Comparison of ENCODE assay signal across 12 mouse cellular contexts in the genomic region with DNA sequence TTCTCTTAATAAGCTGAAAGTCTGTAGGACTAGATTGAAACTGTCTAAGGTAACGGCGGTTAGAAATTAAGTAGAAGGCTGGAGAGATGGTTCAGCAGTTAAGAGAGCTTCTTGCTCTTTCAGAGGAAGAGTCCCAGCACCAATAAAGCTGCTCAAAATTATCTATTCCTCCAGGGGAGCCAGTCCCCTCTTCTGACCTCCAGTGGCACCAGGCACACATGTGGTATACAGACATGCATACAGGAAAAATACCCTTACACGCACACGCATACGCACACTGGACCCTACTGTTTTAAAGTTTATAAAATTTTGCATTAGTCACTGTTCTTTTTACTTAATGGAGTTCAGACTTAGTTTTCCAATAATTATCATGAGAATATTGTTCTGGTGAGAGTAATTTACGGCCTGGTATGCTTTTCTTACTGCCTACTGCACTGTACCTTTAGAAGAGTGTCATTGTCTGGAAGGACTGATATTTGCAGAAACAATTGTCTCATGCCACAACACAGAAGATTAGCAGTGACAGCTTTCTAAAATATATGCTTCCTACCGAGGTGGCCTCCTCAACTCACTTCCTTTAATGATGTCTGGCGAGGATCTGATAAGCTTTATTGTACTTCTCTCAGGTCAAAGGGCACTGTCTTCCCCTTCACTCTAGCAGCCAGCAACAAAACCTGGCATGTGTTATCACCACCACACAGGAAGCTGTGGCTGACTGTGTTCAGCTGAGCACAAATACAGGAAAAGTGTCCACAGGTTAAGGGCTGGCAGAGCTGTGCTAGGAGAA. TPM values are rescaled to one million over a fixed set of nuclear protein-coding genes. Genes with fewer than 3 reads are reported as not detected.
DNase-seq lines count a peak whose midpoint lies in the region; ATAC-seq and TF ChIP-seq lines count a peak whose summit lies in the region.
"Had no signal": no experiment of that assay in that cellular context is flagged by ENCODE, and none has a peak within 500 bp of the region (broad histone marks: within the 10 kb centered on the region; RNA-seq: fewer than 3 reads in every experiment).

No protein-coding gene starts in this region.

- no peak overlapping the region for H3K9ac ChIP-seq in liver, embryonic 15.5 days
- H3K9ac ChIP-seq in midbrain, embryonic 15.5 days, result no peak overlapping the region
- H3K9ac ChIP-seq: neural tube, embryonic 12.5 days had no signal

- H3K27me3 ChIP-seq in liver, embryonic 15.5 days, result no peaks in the 10 kb centered on the region
- no peaks in the 10 kb centered on the region for H3K27me3 ChIP-seq in thymus, adult 2 months (ENCODE audit: control insufficient read depth, insufficient read depth, low read length)
- no peaks in the 10 kb centered on the region for H3K27me3 ChIP-seq in midbrain, embryonic 15.5 days (replicated peaks)
- H3K27me3 ChIP-seq: CH12.LX; neural tube, embryonic 12.5 days had no signal

- 17% methylated on average over 8 of the region's 8 CpGs for WGBS in liver, embryonic 15.5 days (ENCODE audit: insufficient replicate concordance)
- 39% methylated on average over 8 of the region's 8 CpGs for WGBS in thymus, adult 2 months
- WGBS in midbrain, embryonic 15.5 days, result 76% methylated on average over 8 of the region's 8 CpGs

- TF ChIP-seq CTCF in thymus, adult 2 months (IDR thresholded peaks at IDR 0.05; ENCODE audit: borderline replicate concordance, control insufficient read depth, extremely low read depth, insufficient read depth, low read length, poor library complexity), result no peak

- H3K4me2 ChIP-seq in liver, embryonic 15.5 days, result no peak overlapping the region
- H3K4me2 ChIP-seq in midbrain, embryonic 15.5 days, result no peak overlapping the region
- H3K4me2 ChIP-seq: neural tube, embryonic 12.5 days had no signal

- peak; percentile 80 for ATAC-seq in inflammation-experienced regulatory T-cells, adult 6 months
- ATAC-seq in liver, embryonic 15.5 days (ENCODE audit: insufficient read depth), result peak; percentile 73
- ATAC-seq in midbrain, embryonic 15.5 days (replicated peaks), result no peak

- H3K4me1 ChIP-seq in liver, embryonic 15.5 days (replicated peaks), result peaks cover 14% of the 10 kb centered on the region
- peaks cover 14% of the 10 kb centered on the region for H3K4me1 ChIP-seq in thymus, adult 2 months (replicated peaks; ENCODE audit: control insufficient read depth, insufficient read depth, low read length)
- no peaks in the 10 kb centered on the region for H3K4me1 ChIP-seq in midbrain, embryonic 15.5 days
- H3K4me1 ChIP-seq: neural tube, embryonic 12.5 days had no signal

- 0 out of 2 replicates have a peak overlapping the region, but pooled peaks have one; percentile 31 for H3K27ac ChIP-seq in liver, embryonic 15.5 days (replicated peaks)
- no peak overlapping the region for H3K27ac ChIP-seq in thymus, adult 2 months (ENCODE audit: control insufficient read depth, insufficient read depth, low read length)
- H3K27ac ChIP-seq in midbrain, embryonic 15.5 days, result no peak overlapping the region
- H3K27ac ChIP-seq: left cerebral cortex, adult 2 months; neural tube, embryonic 12.5 days had no signal

- H3K4me3 ChIP-seq in liver, embryonic 15.5 days (replicated peaks), result no peak overlapping the region
- H3K4me3 ChIP-seq in thymus, adult 2 months (ENCODE audit: control insufficient read depth, insufficient read depth, low read length), result no peak overlapping the region
- no peak overlapping the region for H3K4me3 ChIP-seq in midbrain, embryonic 15.5 days
- H3K4me3 ChIP-seq: left cerebral cortex, adult 2 months; neural tube, embryonic 12.5 days had no signal

- no peaks in the 10 kb centered on the region for H3K36me3 ChIP-seq in liver, embryonic 15.5 days (replicated peaks)
- no peaks in the 10 kb centered on the region for H3K36me3 ChIP-seq in thymus, adult 2 months (ENCODE audit: control insufficient read depth, insufficient read depth, low read length)
- H3K36me3 ChIP-seq in midbrain, embryonic 15.5 days (replicated peaks), result no peaks in the 10 kb centered on the region
- H3K36me3 ChIP-seq: neural tube, embryonic 12.5 days had no signal

- no peak for TF ChIP-seq POLR2A in thymus, adult 2 months (IDR thresholded peaks at IDR 0.05; ENCODE audit: control insufficient read depth, extremely low read depth, insufficient read depth, low read length, poor library complexity)

- H3K9me3 ChIP-seq in liver, embryonic 15.5 days (replicated peaks), result no peaks in the 10 kb centered on the region
- no peaks in the 10 kb centered on the region for H3K9me3 ChIP-seq in midbrain, embryonic 15.5 days
- H3K9me3 ChIP-seq: neural tube, embryonic 12.5 days had no signal

- peak; percentile 51 for DNase-seq in embryo, embryonic 10 days (ENCODE audit: low spot score)
- DNase-seq in embryo, embryonic 9.5 days (ENCODE audit: extremely low spot score), result no peak
- DNase-seq in thymus, adult 2 months, result peak; percentile 23
- no peak for DNase-seq in frontal cortex, postnatal 25 days (ENCODE audit: low spot score in 2 of 2)
- DNase-seq in cerebellum, postnatal 25 days, result no peak
- DNase-seq: gastrocnemius, postnatal 36 days had no signal

RNA-seq across cellular contexts. Expression of gene Gm13691, which starts 29.4 kb away (rescaled TPM):
- polyA plus RNA-seq in inflammation-experienced regulatory T-cells, adult 6 months (2017; shearing (Covaris generic)), result not detected
- not detected in 2 replicates for polyA plus RNA-seq in liver, embryonic 15.5 days (2015; fragmentation: Nextera tagmentation; extraction: Ambion mirVana)
- polyA plus RNA-seq in thymus, adult 2 months (2012; rRNA removed), result not detected in 2 replicates
- not detected in 2 replicates for polyA plus RNA-seq in midbrain, embryonic 15.5 days (2015; fragmentation: Nextera tagmentation; extraction: Ambion mirVana)
- polyA plus RNA-seq: neural tube, embryonic 12.5 days had no signal

RNA-seq across cellular contexts. Expression of gene Gm13697, which starts 35.2 kb away (rescaled TPM):
- not detected for polyA plus RNA-seq in inflammation-experienced regulatory T-cells, adult 6 months (2017; shearing (Covaris generic))
- polyA plus RNA-seq in liver, embryonic 15.5 days (2015; fragmentation: Nextera tagmentation; extraction: Ambion mirVana), result not detected in 2 replicates
- not detected in 2 replicates for polyA plus RNA-seq in thymus, adult 2 months (2012; rRNA removed)
- polyA plus RNA-seq in midbrain, embryonic 15.5 days (2015; fragmentation: Nextera tagmentation; extraction: Ambion mirVana), result not detected in 2 replicates
- polyA plus RNA-seq: neural tube, embryonic 12.5 days had no signal

RNA-seq across cellular contexts. Expression of gene Gm13694, which starts 41.0 kb away (rescaled TPM):
- not detected for polyA plus RNA-seq in inflammation-experienced regulatory T-cells, adult 6 months (2017; shearing (Covaris generic))
- polyA plus RNA-seq in liver, embryonic 15.5 days (2015; fragmentation: Nextera tagmentation; extraction: Ambion mirVana), result not detected in 2 replicates
- polyA plus RNA-seq in thymus, adult 2 months (2012; rRNA removed), result not detected in 2 replicates
- not detected in 2 replicates for polyA plus RNA-seq in midbrain, embryonic 15.5 days (2015; fragmentation: Nextera tagmentation; extraction: Ambion mirVana)
- polyA plus RNA-seq: neural tube, embryonic 12.5 days had no signal

RNA-seq across cellular contexts. Expression of gene Gm13696, which starts 46.8 kb away (rescaled TPM):
- polyA plus RNA-seq in inflammation-experienced regulatory T-cells, adult 6 months (2017; shearing (Covaris generic)), result not detected
- not detected in 2 replicates for polyA plus RNA-seq in liver, embryonic 15.5 days (2015; fragmentation: Nextera tagmentation; extraction: Ambion mirVana)
- not detected in 2 replicates for polyA plus RNA-seq in thymus, adult 2 months (2012; rRNA removed)
- not detected in 2 replicates for polyA plus RNA-seq in midbrain, embryonic 15.5 days (2015; fragmentation: Nextera tagmentation; extraction: Ambion mirVana)
- polyA plus RNA-seq: neural tube, embryonic 12.5 days had no signal

RNA-seq across cellular contexts. Expression of gene Gm13695, which starts 52.6 kb away (rescaled TPM):
- polyA plus RNA-seq in inflammation-experienced regulatory T-cells, adult 6 months (2017; shearing (Covaris generic)), result not detected
- polyA plus RNA-seq in liver, embryonic 15.5 days (2015; fragmentation: Nextera tagmentation; extraction: Ambion mirVana), result not detected in 2 replicates
- not detected in 2 replicates for polyA plus RNA-seq in thymus, adult 2 months (2012; rRNA removed)
- polyA plus RNA-seq in midbrain, embryonic 15.5 days (2015; fragmentation: Nextera tagmentation; extraction: Ambion mirVana), result not detected in 2 replicates
- polyA plus RNA-seq: neural tube, embryonic 12.5 days had no signal

Comparison
In these comparisons a context has a peak if more than half of its experiments do, and no peak if none do; other contexts are left out.
1. DNase-seq: peak in embryo, embryonic 10 days (single experiment) and thymus, adult 2 months (single experiment); none in embryo, embryonic 9.5 days (single experiment), frontal cortex, postnatal 25 days (0 of 2) and cerebellum, postnatal 25 days (0 of 2).